ENCODE assay signal across 7 mouse cellular contexts in the genomic region with DNA sequence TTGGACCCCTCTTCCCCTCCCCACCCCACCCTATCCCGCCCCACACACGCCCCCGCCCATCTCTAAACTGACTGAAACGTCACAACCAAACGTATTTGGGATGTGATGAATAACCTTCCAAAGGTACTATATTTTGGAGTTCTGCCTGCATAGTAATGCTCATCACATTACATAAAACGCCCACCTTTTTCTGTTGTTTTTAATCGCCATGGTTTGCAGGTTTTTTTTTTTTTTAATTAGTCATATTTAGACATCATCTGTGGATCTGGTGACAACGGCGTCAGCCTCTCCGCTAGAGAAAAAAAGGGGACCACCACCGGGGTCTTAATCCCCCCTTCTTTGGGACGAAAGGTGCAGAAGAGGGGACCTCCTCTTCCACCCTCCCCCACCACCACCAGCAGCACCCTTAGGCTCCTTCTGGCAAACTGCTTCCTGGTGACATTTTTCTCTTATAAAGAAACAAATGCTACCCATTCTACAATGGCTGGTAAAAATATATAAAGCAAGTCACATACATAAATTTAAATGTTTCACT. TPM values are rescaled to one million over a fixed set of nuclear protein-coding genes. Genes with fewer than 3 reads are reported as not detected.
DNase-seq lines count a peak whose midpoint lies in the region; ATAC-seq and TF ChIP-seq lines count a peak whose summit lies in the region.

No protein-coding gene starts in this region.

- H3K36me3 ChIP-seq in embryonic facial prominence, embryonic 13.5 days: no peaks in the 10 kb centered on the region
- no peaks in the 10 kb centered on the region for H3K36me3 ChIP-seq in hindbrain, postnatal 0 days (ENCODE audit: insufficient read depth, low read length)
- no peaks in the 10 kb centered on the region for H3K36me3 ChIP-seq in myocyte (ENCODE audit: control insufficient read depth, insufficient read depth)

- no peak overlapping the region for H3ac ChIP-seq in myocyte (ENCODE audit: control insufficient read depth, insufficient read length)

- TF ChIP-seq CTCF in hindbrain, postnatal 0 days (IDR thresholded peaks at IDR 0.05; ENCODE audit: low read depth): no peak

- TF ChIP-seq POLR2A in myocyte (IDR thresholded peaks at IDR 0.05; ENCODE audit: insufficient read length, low read depth): no peak

- H3K27me3 ChIP-seq in embryonic facial prominence, embryonic 13.5 days: no peaks in the 10 kb centered on the region
- H3K27me3 ChIP-seq in hindbrain, postnatal 0 days (ENCODE audit: insufficient read depth, low read length): no peaks in the 10 kb centered on the region
- no peaks in the 10 kb centered on the region for H3K27me3 ChIP-seq in myocyte (ENCODE audit: control insufficient read depth, insufficient read depth, insufficient read length)

- H3K4me2 ChIP-seq in embryonic facial prominence, embryonic 13.5 days: peak overlapping the region; percentile 63
- H3K4me2 ChIP-seq in hindbrain, postnatal 0 days (ENCODE audit: low read depth, low read length): peak overlapping the region; percentile 62
- peak overlapping the region; percentile 92 for H3K4me2 ChIP-seq in myocyte (ENCODE audit: low read depth)

- 2% methylated on average over 12 of the region's 12 CpGs for WGBS in embryonic facial prominence, embryonic 13.5 days
- WGBS in hindbrain, postnatal 0 days: 2% methylated on average over 12 of the region's 12 CpGs

- no peak for ATAC-seq in embryonic facial prominence, embryonic 13.5 days (ENCODE audit: insufficient number of reproducible peaks, insufficient read depth, low FRiP score, low TSS enrichment, low read depth)
- ATAC-seq in hindbrain, postnatal 0 days: no peak
- no peak for ATAC-seq in granulocyte monocyte progenitor cell, adult 5-6 weeks (replicated peaks; ENCODE audit: poor library complexity, severe bottlenecking)

- peak; percentile 9 for DNase-seq in left cerebral cortex, postnatal 4 days
- DNase-seq in left cerebral cortex, postnatal 10 days (ENCODE audit: extremely low spot score in 1 of 2, low spot score in 2 of 2): no peak
- peak; percentile 34 for DNase-seq in hindbrain, postnatal 0 days (ENCODE audit: low spot score)
- no peak for DNase-seq in adrenal gland, postnatal 4 days (ENCODE audit: low spot score in 2 of 2)

- peaks cover 28% of the 10 kb centered on the region for H3K79me2 ChIP-seq in myocyte (ENCODE audit: control insufficient read depth, insufficient read depth)

- peak overlapping the region; percentile 100; the same call in 1 of the 2 replicates for H3K9ac ChIP-seq in embryonic facial prominence, embryonic 13.5 days
- H3K9ac ChIP-seq in hindbrain, postnatal 0 days (replicated peaks; ENCODE audit: low read length): peak overlapping the region; percentile 98; the same call in 1 of the 2 replicates

- H3K4me3 ChIP-seq in embryonic facial prominence, embryonic 13.5 days: peak overlapping the region; percentile 93
- H3K4me3 ChIP-seq in hindbrain, postnatal 0 days (ENCODE audit: low read length): peak overlapping the region; percentile 96
- H3K4me3 ChIP-seq in myocyte: peak overlapping the region; percentile 83

- no peak overlapping the region for H3K27ac ChIP-seq in embryonic facial prominence, embryonic 13.5 days
- no peak overlapping the region for H3K27ac ChIP-seq in hindbrain, postnatal 0 days

- intact Hi-C loops in left cerebral cortex, postnatal 4 days (cut with DNase I): loop anchor here (5.0 kb wide), 1 partner anchor 182 kb away; no protein-coding TSS in a partner anchor
- intact Hi-C loops in left cerebral cortex, postnatal 10 days (cut with DNase I): no loop called here

- peaks cover 19% of the 10 kb centered on the region for H3K4me1 ChIP-seq in embryonic facial prominence, embryonic 13.5 days
- 0 out of 2 replicates have a peak, but pooled peaks cover 8% of the 10 kb centered on the region for H3K4me1 ChIP-seq in hindbrain, postnatal 0 days (ENCODE audit: insufficient read depth, low read length)

- no peaks in the 10 kb centered on the region for H3K9me3 ChIP-seq in embryonic facial prominence, embryonic 13.5 days
- no peaks in the 10 kb centered on the region for H3K9me3 ChIP-seq in hindbrain, postnatal 0 days (ENCODE audit: low read length)

TF ChIP-seq in myocyte, 11 proteins besides CTCF, POLR2A, EP300 and RAD21:
- TF ChIP-seq MYOG (IDR thresholded peaks at IDR 0.05; ENCODE audit: control insufficient read depth in 1 of 3, insufficient read depth in 1 of 3, insufficient read length in 2 of 3, low read depth in 2 of 3) (no peak), MYOD1 (IDR thresholded peaks at IDR 0.05; ENCODE audit: control insufficient read depth in 1 of 3, insufficient read length in 2 of 3, low read depth in 2 of 3) (no peak), CEBPB (IDR thresholded peaks at IDR 0.05; ENCODE audit: insufficient read depth, poor library complexity, severe bottlenecking) (no peak), TCF12 (IDR thresholded peaks at IDR 0.05; ENCODE audit: insufficient read depth, poor library complexity, severe bottlenecking) (no peak), SRF (IDR thresholded peaks at IDR 0.05; ENCODE audit: control insufficient read depth, insufficient read length, low read depth) (no peak), REST (IDR thresholded peaks at IDR 0.05; ENCODE audit: insufficient read depth, insufficient read length) (no peak), USF1 (IDR thresholded peaks at IDR 0.05; ENCODE audit: low read depth) (no peak), E2F4 (IDR thresholded peaks at IDR 0.05; ENCODE audit: insufficient read depth) (no peak), MAX (IDR thresholded peaks at IDR 0.05; ENCODE audit: low read depth) (no peak), TCF3 (IDR thresholded peaks at IDR 0.05; ENCODE audit: insufficient read length, low read depth) (no peak), POLR2AphosphoS2 (IDR thresholded peaks at IDR 0.05; ENCODE audit: insufficient read length, low read depth) (no peak)

RNA-seq across cellular contexts. Expression of a gene that starts 7.4 kb away (rescaled TPM):
- total RNA-seq in left cerebral cortex, postnatal 4 days (2021): 100 to 1,000 TPM; 112 to 119 TPM
- 10 to 100 TPM; 86.3 to 97.3 TPM for total RNA-seq in left cerebral cortex, postnatal 10 days (2021)
- 40.1 and 43.8 TPM in 2 replicates for polyA plus RNA-seq in embryonic facial prominence, embryonic 13.5 days (2015; fragmentation: Nextera tagmentation; extraction: Ambion mirVana)
- 209 and 223 TPM in 2 replicates for total RNA-seq in hindbrain, postnatal 0 days (2014; rRNA removed)
- polyA plus RNA-seq in hindbrain, postnatal 0 days (2015; fragmentation: Nextera tagmentation; extraction: Ambion mirVana): 102 and 109 TPM in 2 replicates
- 236 TPM for polyA plus RNA-seq in myocyte (2012; fragmentation: generic; extraction: Trizol)
- total RNA-seq in granulocyte monocyte progenitor cell, adult 5-6 weeks (2014; fragmentation: Nextera tagmentation): 268 and 302 TPM in 2 replicates
- 157 and 185 TPM in 2 replicates for total RNA-seq in granulocyte monocyte progenitor cell, adult 5-6 weeks (2017)
- 100 to 1,000 TPM; 191 to 204 TPM for total RNA-seq in adrenal gland, postnatal 4 days (2021)

RNA-seq across cellular contexts. Expression of a gene that starts 27.6 kb away (rescaled TPM):
- 10 to 100 TPM in 1 of 2 experiments, 1 to 10 TPM in 1; 8.6 to 11.1 TPM for total RNA-seq in left cerebral cortex, postnatal 4 days (2021)
- 10 to 100 TPM; 11.2 to 13.3 TPM for total RNA-seq in left cerebral cortex, postnatal 10 days (2021)
- 17.7 and 19.4 TPM in 2 replicates for polyA plus RNA-seq in embryonic facial prominence, embryonic 13.5 days (2015; fragmentation: Nextera tagmentation; extraction: Ambion mirVana)
- total RNA-seq in hindbrain, postnatal 0 days (2014; rRNA removed): 8.1 and 12.0 TPM in 2 replicates
- 9.7 and 11.3 TPM in 2 replicates for polyA plus RNA-seq in hindbrain, postnatal 0 days (2015; fragmentation: Nextera tagmentation; extraction: Ambion mirVana)
- polyA plus RNA-seq in myocyte (2012; fragmentation: generic; extraction: Trizol): 7.2 TPM
- total RNA-seq in granulocyte monocyte progenitor cell, adult 5-6 weeks (2014; fragmentation: Nextera tagmentation): 11.3 and 15.5 TPM in 2 replicates
- 16.8 and 21.7 TPM in 2 replicates for total RNA-seq in granulocyte monocyte progenitor cell, adult 5-6 weeks (2017)
- total RNA-seq in adrenal gland, postnatal 4 days (2021): 10 to 100 TPM; 12.0 to 12.6 TPM

RNA-seq across cellular contexts. Expression of a gene that starts 27.7 kb away (rescaled TPM):
- 10 to 100 TPM; 17.9 to 26.7 TPM for total RNA-seq in left cerebral cortex, postnatal 4 days (2021)
- total RNA-seq in left cerebral cortex, postnatal 10 days (2021): 10 to 100 TPM; 19.4 to 23.2 TPM
- 12.5 and 14.0 TPM in 2 replicates for polyA plus RNA-seq in embryonic facial prominence, embryonic 13.5 days (2015; fragmentation: Nextera tagmentation; extraction: Ambion mirVana)
- total RNA-seq in hindbrain, postnatal 0 days (2014; rRNA removed): 13.4 and 20.7 TPM in 2 replicates
- polyA plus RNA-seq in hindbrain, postnatal 0 days (2015; fragmentation: Nextera tagmentation; extraction: Ambion mirVana): 9.2 and 11.1 TPM in 2 replicates
- polyA plus RNA-seq in myocyte (2012; fragmentation: generic; extraction: Trizol): 2.4 TPM
- total RNA-seq in granulocyte monocyte progenitor cell, adult 5-6 weeks (2014; fragmentation: Nextera tagmentation): 15.9 and 20.8 TPM in 2 replicates
- total RNA-seq in granulocyte monocyte progenitor cell, adult 5-6 weeks (2017): 20.0 and 20.4 TPM in 2 replicates
- 10 to 100 TPM; 10.4 to 11.7 TPM for total RNA-seq in adrenal gland, postnatal 4 days (2021)

Comparison
In these comparisons a context has a peak if more than half of its experiments do, and no peak if none do; other contexts are left out.
1. DNase-seq: peak in left cerebral cortex, postnatal 4 days (single experiment) and hindbrain, postnatal 0 days (single experiment); none in left cerebral cortex, postnatal 10 days (0 of 2) and adrenal gland, postnatal 4 days (0 of 2).
2. Peak in every context shown above with its lines, with median percentiles within 50 percentile points of each other: H3K4me2 ChIP-seq and H3K4me3 ChIP-seq.